Mouse (Mus musculus) heart, postnatal 14 days (tissue): Measurements from ENCODE around the gene Npas1. TPM values are rescaled to one million over a fixed set of nuclear protein-coding genes. Genes with fewer than 3 reads are reported as not detected.

ENCODE experiments used
- DNase-seq, 2 experiments: peaks; one replicate each; pipeline ENCODE4 v3.0.0; 2021 to 2022
- intact Hi-C: fragments of 180-260 bp; cut with DNase I; formaldehyde crosslinking; loops from one replicate; pipeline ENCODE4 v1.15.1; 2025
- total RNA-seq, 2 experiments: library from RNA; stranded (reverse); gene quantifications; 2 replicates each; pipeline ENCODE4 v1.2.3; 2021

Npas1 gene
- total RNA-seq, 2 experiments from 2014 or later = not detected

DNA sequence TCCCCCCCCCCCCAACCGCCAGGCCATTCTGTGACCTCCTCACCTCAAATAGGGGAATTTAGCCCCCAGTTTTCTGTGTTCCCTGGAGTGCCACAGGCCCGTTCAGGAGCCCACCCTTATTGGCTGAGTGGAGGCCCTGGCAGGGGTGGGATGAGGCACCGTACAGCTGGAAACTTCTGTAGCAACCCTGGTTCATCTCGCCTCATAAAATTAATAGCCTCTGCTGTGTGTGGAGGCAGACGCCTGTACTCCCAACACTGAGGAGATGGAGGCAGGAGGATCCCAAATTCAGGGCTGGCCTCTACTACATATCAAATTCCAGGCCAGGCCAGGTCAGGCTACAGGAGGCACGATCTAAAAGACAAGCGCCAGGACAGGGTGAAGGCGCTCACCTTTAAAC, 3.7 kb downstream of the Npas1 start:
- no peak for DNase-seq

DNA sequence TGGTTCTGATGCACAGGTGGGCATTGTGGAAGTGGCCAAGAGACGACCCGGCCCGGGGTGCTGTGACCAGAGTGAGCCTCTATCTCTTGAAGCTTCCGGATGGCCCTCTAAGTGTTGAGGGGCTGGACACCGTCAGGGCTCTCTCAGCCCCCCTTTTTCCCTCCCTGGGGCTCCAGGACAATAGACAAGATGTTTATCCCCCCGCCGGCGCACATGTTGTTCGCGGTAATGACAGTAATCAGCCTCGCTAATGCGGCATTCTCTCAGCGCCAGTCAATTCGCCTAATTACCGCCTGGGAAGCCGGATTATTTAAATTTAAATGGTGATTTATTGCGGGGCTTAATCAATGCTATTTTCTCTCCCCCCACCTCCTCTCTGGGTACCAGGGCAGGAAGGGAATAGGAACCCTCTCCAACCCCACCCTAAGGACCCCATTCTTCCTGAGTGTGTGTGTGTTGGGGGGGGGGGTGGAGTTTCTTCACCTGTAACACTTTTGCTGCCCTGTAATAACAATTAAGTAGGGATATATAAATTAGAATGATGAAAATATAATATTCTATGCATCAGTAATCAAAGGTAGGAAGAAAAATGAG, 5.3 kb downstream of the Npas1 start:
- DNase-seq = no peak
- intact Hi-C loops = no loop called here

More for the DNA sequence above, 3.7 kb downstream of the Npas1 start:
- intact Hi-C loops = no loop called here

DNA sequence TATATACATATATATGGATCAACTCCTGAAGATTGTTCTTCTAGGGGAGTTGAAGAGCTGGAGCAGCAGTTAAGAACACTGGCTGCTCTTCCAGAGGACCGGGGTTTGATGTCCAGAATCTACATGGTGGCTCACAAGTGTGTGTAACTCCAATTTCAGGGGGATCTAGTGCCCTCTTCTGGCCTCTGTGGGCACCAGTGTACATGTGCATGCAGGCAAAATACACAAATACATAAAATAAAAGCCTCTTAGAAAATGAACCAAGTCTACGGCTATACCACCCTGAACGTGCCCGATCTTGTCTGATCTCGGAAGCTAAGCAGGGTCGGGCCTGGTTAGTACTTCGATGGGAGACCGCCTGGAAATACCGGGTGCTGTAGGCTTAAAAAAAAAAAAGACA, 6.0 kb downstream of the Npas1 start:
- DNase-seq = no peak
- intact Hi-C loops = no loop called here

DNA sequence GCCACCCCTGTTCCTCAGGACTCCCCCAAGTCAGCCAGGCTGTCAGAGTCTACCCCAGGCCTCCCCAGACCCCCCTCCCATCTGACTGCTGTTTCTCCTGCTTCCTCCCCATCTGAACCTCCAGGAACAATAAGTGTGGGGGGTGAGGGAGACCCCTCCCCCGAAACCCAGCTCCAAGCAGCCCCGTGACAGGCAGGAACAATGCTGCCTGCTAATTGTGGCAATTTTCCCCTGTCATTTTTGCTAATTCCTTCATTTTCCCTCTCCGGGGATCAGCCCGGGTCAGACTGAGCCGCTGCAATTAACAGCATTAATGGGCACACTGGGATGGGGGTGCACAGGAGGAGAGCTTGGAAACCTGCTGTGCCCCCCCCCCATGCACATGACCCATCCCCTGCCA, 9.4 kb downstream of the Npas1 start:
- intact Hi-C loops = loop anchor here (10.0 kb wide), 1 partner anchor 173 kb away; no protein-coding TSS in a partner anchor
- DNase-seq = no peak

DNA sequence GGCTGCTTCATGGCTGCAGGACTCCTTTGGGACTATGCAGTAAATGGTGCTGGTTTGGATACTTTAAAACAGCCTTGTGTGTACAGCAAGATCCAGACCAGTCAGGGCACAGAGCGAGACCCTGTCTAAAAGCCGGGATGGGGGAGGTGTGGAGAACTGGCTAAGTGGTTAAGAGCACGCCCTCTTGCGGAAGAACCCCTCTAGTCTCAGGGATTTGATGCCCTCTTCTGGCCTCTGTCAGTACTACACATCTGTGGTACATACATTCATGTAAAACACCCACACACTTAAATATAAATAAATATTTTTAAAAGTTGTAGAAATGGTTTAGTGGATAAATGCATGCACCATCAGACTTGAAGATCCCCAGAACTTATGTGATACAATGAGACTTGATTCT, 11.0 kb downstream of the Npas1 start:
- DNase-seq = no peak
- intact Hi-C loops = loop anchor here (10.0 kb wide), 1 partner anchor 172 kb away; no protein-coding TSS in a partner anchor

DNA sequence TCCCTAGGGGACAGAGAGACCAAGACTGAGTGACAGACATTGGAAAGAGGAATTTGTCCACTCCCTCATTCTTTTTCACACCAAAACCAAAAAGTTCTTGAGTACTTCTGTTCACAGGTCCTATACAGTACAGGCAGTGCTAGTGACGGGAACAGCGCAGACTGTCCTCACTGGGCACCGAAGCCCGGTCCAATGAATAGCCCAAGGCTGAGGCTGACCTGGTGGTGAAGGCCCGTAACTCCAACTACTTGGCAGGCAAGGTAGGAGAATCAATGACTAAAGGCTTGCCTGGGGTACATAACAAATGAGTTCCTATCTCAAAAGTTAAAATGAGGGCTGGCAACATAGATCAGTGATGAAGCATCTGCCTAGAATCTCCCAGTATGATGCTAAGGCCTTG, 12.0 kb downstream of the Npas1 start:
- intact Hi-C loops = loop anchor here (1.0 to 10.0 kb wide), 4 partner anchors 26 to 171 kb away; no protein-coding TSS in a partner anchor
- no peak for DNase-seq

DNA sequence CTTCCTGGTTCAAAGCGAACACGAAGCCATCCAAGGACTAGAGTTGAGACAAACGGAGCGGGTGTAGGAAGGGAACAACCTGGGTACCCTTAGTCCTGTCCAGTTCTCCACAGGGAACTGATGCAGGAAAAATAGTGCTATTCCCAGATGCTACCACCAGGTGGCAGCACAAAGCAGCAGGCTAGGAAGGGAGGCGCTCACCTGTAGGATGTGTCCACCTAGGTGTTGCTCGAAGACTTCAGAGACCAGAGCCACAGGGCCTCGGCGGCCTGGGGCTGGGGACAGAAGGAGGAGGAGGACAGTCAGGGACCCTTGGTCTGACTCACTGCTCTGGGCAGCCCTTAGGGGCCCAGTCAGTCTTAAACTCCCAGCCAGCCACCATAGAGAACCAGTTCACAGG, 12.4 kb downstream of the Npas1 start:
- peak; percentile 75 to 84 for DNase-seq
- intact Hi-C loops = loop anchor here (1.0 to 10.0 kb wide), 4 partner anchors 26 to 170 kb away; no protein-coding TSS in a partner anchor

DNA sequence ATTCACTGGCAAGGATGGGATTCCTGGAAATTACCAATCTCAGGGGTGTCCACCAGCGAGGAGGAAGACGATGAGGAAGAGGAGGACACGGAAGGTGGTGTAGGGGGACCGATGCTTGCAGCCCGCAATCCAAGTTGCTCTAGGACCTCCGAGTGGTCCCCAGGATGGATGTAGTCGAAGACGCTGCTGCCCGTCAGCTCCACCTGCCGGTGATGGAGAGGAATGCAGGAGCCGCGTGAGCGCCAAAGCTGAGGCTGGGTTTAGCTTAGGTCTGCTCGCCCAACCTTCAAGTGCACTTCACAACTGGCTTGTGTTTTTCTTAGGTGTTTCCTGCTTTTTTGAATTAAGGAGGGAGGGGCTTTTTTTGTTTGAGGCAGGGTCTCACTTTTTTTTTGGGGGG, 14.3 kb downstream of the Npas1 start:
- DNase-seq = peak; percentile 86 to 93
- intact Hi-C loops = loop anchor here (5.0 to 10.0 kb wide), 2 partner anchors 86 to 168 kb away; no protein-coding TSS in a partner anchor

DNA sequence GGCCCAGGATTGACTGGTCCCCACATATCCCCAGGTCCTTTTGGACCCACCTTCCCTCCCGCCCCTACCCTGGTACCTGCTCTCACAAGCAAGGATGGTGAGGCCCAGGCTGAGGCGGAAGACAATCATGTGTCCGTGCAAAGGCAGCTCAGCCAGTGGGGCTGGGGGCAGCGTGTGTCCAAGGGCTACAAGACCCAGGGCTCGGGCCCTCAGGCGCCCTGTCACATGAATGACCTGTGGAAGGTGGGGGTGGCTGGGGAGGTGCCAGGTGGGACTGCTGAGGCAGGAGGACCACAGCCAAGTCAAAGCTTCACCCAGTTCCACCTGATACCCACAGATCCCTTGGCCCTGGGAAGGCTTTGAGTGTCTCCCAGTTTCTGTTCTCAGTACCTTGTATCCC, 15.8 kb downstream of the Npas1 start:
- intact Hi-C loops = loop anchor here (5.0 to 10.0 kb wide), 2 partner anchors 84 to 167 kb away; no protein-coding TSS in a partner anchor
- DNase-seq = no peak

DNA sequence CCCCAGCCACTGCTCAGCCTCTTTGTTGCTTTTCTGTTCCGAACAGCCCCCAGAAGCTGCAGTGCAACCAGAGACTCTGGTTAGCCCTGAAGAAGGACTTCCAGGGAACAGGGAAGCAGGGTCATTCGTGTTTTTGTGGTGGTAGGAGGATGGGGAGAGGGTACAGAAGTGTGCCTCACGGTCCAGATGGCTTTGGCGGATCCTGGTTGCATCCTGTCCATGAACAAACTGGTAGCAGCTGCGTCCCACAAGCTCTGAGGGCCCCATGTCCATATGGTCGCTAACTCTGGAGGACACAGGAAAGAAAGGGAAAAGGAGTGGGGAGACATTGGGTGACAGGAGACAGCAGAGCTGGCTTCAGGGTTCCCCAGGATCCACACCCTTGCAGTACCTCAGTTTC, 16.4 kb downstream of the Npas1 start:
- no peak for DNase-seq
- intact Hi-C loops = loop anchor here (5.0 to 10.0 kb wide), 2 partner anchors 84 to 166 kb away; no protein-coding TSS in a partner anchor

DNA sequence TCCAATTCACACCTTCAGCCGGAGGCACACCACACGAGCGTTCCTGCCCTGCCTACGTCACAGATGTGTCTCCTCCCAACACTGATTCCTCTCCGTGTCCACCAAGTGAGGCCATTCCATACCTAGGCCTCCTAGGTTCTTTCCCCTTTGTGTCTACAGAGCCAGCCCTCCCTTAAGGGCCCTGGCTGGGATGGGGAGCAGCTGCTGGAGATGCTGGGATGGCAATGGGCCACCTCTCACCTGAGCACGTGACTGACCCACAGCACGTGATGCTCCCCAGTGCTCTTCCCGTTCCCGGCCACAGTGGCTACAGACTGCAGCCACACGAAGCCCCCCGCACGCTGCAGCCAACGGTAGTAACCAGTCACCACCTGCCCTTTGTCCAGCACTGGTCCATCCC, 17.0 kb downstream of the Npas1 start:
- intact Hi-C loops = loop anchor here (5.0 to 10.0 kb wide), 2 partner anchors 83 to 166 kb away; no protein-coding TSS in a partner anchor
- no peak for DNase-seq

DNA sequence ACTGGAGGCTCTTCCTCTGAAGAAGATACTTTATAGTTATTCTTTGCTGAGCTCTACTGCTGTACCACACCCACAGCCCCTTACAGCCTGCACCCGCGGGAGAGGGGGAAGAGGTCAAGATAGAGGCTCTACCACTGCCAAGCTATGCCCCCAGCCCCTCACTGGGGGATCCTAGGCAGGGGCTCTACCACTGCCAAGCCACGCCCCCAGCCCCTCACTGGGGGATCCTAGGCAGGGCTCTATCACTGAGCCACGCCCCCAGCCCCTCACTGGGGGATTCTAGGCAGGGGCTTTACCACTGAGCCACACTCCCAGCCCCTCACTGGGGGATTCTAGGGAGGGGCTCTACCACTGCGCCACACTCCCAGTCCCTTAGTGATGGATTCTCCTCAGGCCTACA, 21.2 kb downstream of the Npas1 start:
- intact Hi-C loops = no loop called here
- no peak for DNase-seq

DNA sequence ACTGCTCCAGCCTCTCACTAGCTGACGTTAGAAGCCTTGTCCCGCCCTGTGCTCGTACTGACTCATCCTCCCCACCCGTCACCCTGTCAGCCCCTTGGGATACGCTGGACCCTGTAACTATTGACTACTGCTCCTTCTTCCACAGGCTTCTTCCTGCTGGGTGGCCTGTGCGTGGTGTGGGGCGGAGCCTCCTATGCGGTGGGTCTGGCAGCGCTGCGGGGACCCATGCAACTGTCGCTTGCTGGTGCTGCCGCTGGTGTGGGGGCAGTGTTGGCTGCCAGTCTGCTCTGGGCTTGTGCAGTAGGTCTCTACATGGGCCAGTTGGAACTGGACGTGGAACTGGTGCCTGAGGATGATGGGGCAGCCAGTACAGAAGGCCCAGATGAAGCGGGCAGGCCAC, 22.5 kb downstream of the Npas1 start:
- DNase-seq = no peak
- intact Hi-C loops = no loop called here

DNA sequence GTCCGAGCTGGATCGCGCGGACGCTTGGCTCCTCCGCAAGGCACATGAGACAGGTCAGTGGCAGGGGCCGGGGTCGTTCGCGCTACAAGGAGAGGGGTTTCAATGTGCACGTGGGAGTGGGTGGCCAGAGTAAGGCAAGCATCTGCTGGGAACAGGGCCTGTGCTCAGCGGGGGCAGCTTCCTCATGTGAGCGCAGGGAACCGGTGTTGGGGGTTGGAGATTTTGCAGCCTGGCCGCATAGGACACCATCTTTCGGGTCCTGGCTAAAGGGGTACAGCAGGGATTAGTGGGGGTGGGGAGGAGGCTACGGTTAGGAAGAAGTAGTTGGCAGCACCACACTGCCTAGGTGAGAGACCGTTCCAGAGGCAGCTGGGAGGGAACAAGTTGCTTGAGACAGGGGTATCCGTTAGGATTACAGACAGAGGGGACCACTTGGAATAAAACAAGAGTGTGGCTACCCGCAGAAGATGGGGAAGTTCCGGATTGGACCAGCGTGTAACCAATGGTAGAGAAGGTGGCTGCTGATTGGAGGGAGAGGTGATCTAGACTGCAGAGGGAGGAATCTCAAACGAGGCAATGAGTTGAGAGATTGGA, 24.3 kb downstream of the Npas1 start:
- DNase-seq = peak in 1 of 2 experiments; percentile 45
- intact Hi-C loops = no loop called here

DNA sequence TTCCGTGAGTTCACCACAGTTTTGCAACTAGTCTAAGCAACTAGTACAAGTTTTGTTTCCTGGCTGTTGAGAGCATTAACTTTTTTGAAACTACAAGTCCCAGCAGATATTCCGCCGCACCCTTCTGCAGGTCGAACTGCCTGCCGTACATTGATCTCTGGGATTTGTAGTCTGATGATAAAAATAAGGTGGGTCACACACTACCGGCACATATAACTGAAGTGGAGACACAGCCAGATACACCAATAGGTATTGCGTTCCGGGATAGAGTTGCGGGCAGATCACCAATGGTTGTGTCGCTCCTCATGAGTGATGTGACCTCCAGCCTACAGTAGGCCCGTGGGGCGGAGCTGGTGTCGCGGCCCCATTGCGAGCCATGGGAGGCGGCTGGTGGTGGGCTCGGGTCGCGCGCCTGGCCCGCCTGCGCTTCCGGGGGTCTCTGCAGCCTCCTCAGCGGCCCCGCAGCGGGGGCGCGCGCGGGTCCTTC, 24.9 kb downstream of the Npas1 start, which contains the start of gene Tmem160:
TSS of gene Tmem160 (plus strand) at position 193 of the 487 bp plus-strand sequence.
- intact Hi-C loops = no loop called here
- DNase-seq = peak; percentile 85 to 90

DNA sequence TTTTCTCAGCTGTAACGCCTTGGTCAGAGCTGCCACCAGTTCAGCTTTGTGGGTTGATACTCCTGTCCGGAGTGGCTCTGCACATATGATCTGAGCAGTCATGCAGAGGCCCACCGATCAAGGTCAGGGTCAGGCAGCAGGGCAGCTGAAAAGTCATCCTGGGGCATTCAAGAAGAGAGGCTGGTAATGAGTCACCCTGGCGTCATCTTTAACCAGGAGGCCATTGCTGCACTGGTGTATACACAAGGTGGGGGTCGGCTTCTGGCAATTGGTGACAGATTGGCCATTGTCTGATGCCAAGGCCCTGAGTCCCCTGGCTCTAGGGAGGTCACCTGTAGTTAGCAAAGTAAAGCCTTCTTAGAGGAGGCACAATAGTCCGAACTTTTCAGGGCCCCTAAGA, 25.9 kb downstream of the Npas1 start:
- no peak for DNase-seq
- intact Hi-C loops = no loop called here

DNA sequence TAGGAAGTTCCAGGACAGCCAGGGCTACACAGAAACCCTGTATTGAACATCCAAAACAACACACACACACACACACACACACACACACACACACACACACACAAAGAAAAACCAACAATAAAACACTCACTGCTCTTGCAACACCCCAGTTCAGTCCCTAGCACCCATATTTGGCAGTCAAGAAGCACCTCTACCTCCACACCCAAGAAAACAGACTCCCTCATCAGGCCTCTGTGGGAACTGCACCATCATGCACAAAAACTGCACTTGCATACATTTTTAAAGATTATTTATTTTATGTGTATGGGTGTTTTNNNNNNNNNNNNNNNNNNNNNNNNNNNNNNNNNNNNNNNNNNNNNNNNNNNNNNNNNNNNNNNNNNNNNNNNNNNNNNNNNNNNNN, 36.3 kb downstream of the Npas1 start:
- no peak for DNase-seq
- intact Hi-C loops = no loop called here

DNA sequence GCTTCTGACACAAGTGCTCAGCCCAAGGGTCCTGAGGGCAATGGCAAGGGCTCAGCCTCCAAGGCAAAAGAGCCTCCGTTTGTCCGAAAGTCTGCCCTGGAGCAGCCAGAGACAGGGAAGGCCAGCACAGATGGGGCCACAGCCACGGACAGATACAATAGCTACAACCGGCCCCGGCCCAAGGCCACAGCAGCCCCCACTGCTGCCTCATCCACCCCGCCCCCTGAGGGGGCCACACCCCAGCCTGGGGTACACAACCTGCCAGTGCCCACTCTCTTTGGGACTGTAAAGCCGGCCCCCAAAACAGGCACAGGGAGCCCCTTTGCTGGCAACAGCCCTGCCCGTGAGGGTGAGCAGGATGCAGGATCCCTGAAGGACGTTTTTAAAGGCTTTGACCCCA, 42.4 kb downstream of the Npas1 start:
- intact Hi-C loops = no loop called here
- DNase-seq = no peak

DNA sequence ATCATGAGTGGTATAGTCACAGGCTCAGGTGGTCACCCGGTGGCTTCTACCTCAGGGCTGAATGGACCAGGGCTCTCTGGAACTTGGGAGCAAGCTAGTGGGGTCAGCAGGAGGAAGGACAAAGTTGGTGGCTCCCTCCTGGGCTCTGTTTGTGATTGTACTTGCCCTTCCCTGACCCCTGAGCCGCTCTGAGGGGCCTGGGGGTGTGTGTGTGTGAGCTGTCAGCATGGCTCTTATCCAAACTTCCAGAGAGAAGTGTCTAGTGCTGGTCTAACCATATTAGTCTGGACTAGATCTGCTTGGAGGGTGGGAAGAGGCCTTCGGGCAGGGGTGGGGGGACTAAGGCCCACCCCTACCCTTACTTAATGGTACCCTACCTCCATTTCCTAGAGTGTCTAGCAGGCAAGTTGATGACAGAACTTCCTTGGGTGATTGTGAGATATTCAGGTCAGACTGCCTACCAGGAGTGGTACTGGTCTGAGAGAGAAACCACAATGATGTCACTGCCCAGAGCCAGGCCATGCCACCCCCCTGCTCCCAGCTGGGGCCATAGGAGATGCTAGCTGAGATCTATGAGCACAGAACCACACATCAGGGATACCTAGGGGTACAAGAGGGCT, 44.1 kb downstream of the Npas1 start:
- no peak for DNase-seq
- intact Hi-C loops = no loop called here

DNA sequence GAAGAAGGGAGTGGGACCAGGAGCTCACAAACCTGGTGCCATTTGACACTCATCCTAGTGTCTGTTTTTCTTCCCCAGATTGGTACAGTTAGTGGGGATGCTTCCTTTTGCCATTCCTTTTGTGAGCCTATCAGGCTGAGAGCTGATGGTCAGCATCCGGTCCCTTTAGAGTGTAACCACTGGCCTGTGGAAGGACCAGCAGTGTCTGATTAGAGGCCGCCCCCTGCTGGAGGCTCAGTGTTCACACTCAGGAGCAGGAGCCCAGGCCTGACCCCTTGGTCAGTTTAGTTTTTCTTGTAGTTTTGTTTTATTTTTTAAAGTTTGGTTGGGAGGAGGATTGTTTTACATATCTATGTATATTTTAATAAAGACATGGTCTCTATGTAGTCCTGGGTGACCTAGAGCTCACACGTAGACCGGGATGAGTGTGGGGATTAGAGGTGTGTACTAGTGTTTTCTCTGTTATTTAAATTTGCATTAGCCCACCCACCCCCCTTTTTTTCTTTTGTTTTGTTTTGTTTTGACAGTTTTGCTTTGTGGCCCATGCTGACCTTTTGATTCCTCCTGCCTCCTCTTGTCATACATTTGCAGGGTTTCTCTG, 51.3 kb downstream of the Npas1 start:
- intact Hi-C loops = loop anchor here (1.0 to 10.0 kb wide), 2 partner anchors 30 to 51 kb away; no protein-coding TSS in a partner anchor
- DNase-seq = peak; percentile 89 to 94

DNA sequence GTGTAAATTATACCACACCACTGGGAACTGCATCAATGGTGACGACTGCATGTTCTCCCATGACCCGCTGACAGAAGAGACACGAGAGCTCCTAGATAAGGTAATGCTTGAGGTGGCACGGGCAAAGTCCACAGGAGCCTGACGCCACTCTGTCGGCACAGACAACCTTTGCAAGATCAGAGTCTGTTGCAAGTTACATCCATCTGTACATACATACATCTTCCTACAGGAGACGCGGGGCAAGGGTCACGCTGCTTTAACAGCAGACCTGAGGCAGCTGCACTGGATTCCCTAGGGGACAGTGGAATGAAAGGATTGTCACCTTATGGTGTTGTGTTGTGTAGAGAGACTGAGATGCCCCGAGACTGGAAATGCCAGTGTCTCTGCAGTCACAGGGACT, 51.8 kb downstream of the Npas1 start:
- intact Hi-C loops = loop anchor here (1.0 to 10.0 kb wide), 2 partner anchors 29 to 51 kb away; no protein-coding TSS in a partner anchor
- no peak for DNase-seq
